Mouse (Mus musculus) cerebellum, adult 2 months (tissue): Measurements from ENCODE around the gene Gtf3c6. TPM values are rescaled to one million over a fixed set of nuclear protein-coding genes. Genes with fewer than 3 reads are reported as not detected.
A peak's percentile ranks its signal among the peaks of the same experiment; 100 is the strongest.
"Not testable (repeated sequence)": the region's sequence is repeated elsewhere in the genome, so short reads cannot be mapped to it uniquely, and the experiment has no call there.

Experiments
- DNase-seq, 2 experiments: peaks; one replicate each; pipeline ENCODE4 v3.0.0; 2021
- H3K27ac ChIP-seq: fragments of 200-500 bp; 2 replicates; pipeline ENCODE4 v1.5.1; 2012; ENCODE audit warnings: low read length, control low read depth, inconsistent platforms; ENCODE audit not compliant: insufficient read depth
- H3K27me3 ChIP-seq: fragments of 200-500 bp; 2 replicates; pipeline ENCODE4 v1.6.1; 2012; ENCODE audit warnings: inconsistent platforms, mild to moderate bottlenecking, low read length, moderate library complexity; ENCODE audit not compliant: control insufficient read depth, insufficient read depth
- H3K4me1 ChIP-seq: fragments of 200-500 bp; 2 replicates; pipeline ENCODE4 v1.6.1; 2011; ENCODE audit warnings: low read length; ENCODE audit not compliant: control insufficient read depth, insufficient read depth
- H3K4me3 ChIP-seq: fragments of 200-500 bp; replicated peaks from 2 replicates; pipeline ENCODE3; 2011; ENCODE audit warnings: mild to moderate bottlenecking, low read depth, low read length, control low read depth; ENCODE audit not compliant: insufficient read depth
- CTCF ChIP-seq: fragments of 200-500 bp; IDR thresholded peaks from 2 replicates; pipeline ENCODE4 v1.5.1; 2011; ENCODE audit warnings: low read depth, mild to moderate bottlenecking, control low read depth, low read length, moderate library complexity, borderline replicate concordance; ENCODE audit not compliant: insufficient read depth
- POLR2A ChIP-seq: fragments of 200-500 bp; IDR thresholded peaks from 2 replicates; pipeline ENCODE4 v1.6.1; 2011; ENCODE audit warnings: low read length, control low read depth, borderline replicate concordance; ENCODE audit not compliant: insufficient read depth
- WGBS: fragments of 180-500 bp; shearing (Covaris S2); methylation state at CpG from one replicate; pipeline ENCODE4 v1.1.7; 2018; 5-methylcytosine and 5-hydroxymethylcytosine counted together
- polyA plus RNA-seq: library from polyadenylated mRNA; depleted of rRNA; stranded (reverse); fragments of >200 nt; gene quantifications from 2 replicates; pipeline ENCODE4 v1.2.3, GENCODE M21; 2012; rRNA removed

Gtf3c6 gene
- 28.1 and 33.2 TPM in 2 replicates for polyA plus RNA-seq

DNA sequence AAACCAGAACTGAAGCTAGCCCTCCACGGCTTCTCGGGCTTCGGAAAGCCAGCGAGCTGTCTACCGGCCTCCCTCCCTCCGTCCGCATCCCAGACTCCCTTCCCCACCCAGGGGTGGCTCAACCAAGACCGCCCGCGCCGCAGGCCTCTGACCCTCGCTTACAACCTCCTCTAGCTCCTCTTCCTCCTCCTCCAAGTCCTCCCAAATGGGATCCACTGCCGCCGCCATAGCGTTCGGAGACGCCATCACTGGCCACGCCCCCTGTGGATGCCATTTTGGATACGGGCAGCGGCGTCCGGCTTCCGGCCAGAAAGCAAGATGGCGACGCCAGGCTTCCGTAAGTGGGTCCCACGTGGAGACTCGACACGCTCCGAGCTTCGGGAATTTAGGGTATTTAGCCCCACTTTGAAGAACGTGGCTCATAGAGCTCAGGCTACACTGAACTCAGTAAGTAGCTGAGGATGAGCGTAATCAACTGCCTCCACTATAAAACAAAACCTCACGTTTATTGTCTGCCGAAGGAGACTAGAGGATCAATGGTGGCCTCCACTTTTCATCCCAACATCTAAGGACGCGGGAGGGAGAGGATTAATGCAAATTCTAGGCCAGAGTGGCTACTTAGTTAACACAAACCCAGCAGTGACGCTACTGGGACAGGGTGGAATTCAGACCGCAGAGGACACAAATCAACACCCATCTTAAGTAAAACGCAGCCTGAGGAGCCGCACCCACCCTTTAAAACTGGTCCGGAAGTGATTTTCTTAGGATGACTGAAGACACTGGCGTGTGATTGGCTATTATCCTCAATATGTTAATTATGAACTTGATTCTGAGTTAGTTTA is at the start of gene Gtf3c6:
TSS of gene Gtf3c6 (minus strand) at position 695 of the 842 bp plus-strand sequence.
- H3K27me3 ChIP-seq, result no peaks in the 10 kb centered on the region
- peak; percentile 91 to 94 for DNase-seq
- WGBS, result under 1% methylated on average over 43 of the region's 43 CpGs
- TF ChIP-seq CTCF (no peak), POLR2A (peak; percentile 70; the same call in 1 of the 2 replicates)
- H3K4me3 ChIP-seq, result peak within 1 kb of the TSS; percentile 67
- H3K4me1 ChIP-seq, result peaks cover 4% of the 10 kb centered on the region
- H3K27ac ChIP-seq, result peak within 1 kb of the TSS; percentile 46

DNA sequence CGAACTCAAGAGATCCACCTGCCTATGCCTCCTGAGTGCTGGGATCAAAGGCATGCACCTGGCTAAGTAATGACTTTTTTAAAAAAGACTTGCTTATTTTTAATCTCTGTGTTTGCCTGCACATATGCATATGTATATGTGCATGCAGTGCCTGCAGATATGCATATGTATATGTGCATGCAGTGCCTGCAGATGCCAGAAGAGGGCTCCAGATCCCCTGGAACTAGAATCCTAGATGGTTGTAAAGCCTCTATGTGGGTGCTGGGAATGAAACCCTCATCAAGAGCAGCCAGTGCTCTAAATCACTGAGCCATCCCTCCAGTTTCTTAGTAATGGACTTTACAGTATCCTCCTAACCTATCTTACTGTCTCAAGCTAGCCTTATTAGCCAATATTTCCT is 48.1 kb upstream of the Gtf3c6 start:
- Histone ChIP-seq H3K4me1 (no peaks in the 10 kb centered on the region), H3K4me3 (no peak overlapping the region), H3K27ac (no peak overlapping the region), H3K27me3 (no peaks in the 10 kb centered on the region)
- no peak for DNase-seq
- TF ChIP-seq POLR2A (no peak), CTCF (no peak)
- 85% methylated on average over 1 of the region's 1 CpGs for WGBS

- peak within 1 kb of the TSS; percentile 82 for H3K4me3 ChIP-seq
- TF ChIP-seq POLR2A (peak; percentile 88; the same call in 1 of the 2 replicates), CTCF (no peak)
Measured at GRCm38 (mm10) chr10:40302140-40302985, 44.5 kb upstream of the Gtf3c6 start, which contains the start of gene Amd1. Gene Amd1, minus strand, starts transcription at chr10:40302186.

GRCm38 (mm10) chr10:40301181-40302075 is 43.5 kb upstream of the Gtf3c6 start:
- peak; percentile 68 to 76 for DNase-seq
- H3K4me3 ChIP-seq, result peak overlapping the region; percentile 82
- H3K4me1 ChIP-seq, H3K27me3 ChIP-seq: not testable (repeated sequence)
- WGBS, result under 1% methylated on average over 73 of the region's 91 CpGs
- peak overlapping the region; percentile 62 for H3K27ac ChIP-seq

More at GRCm38 (mm10) chr10:40302140-40302985, 44.5 kb upstream of the Gtf3c6 start, which contains the start of gene Amd1:
- DNase-seq, result peak; percentile 100
- no peaks in the 10 kb centered on the region for H3K27me3 ChIP-seq
- peak within 1 kb of the TSS; percentile 89 for H3K27ac ChIP-seq
- under 1% methylated on average over 55 of the region's 55 CpGs for WGBS
- H3K4me1 ChIP-seq, result peaks cover 4% of the 10 kb centered on the region; the same call in 1 of the 2 replicates

DNA sequence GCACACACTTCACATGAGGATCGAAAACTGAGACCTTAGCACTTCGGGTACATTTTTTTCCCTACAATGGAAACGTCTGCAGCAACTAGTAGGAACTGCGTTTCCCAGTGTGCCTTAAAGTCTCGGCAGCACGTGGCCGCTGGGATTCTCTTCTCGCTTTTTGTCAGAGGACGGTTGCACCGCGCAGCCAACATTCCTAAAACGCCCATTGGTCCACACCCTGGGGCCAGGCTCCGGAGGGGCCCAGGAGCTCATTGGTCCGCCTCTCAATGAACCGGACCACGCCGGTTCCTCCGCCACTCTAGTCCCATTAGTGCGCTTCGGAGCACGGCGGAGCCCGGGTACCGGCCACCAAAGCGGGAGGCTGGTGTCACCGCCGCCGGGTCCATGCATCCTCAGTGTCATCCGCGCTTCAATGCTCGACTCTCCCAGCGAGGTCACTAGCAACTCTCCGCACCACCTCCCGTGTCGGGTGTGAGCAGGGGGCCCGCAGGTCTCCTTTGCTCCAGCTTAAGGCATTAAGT is 42.8 kb upstream of the Gtf3c6 start:
- H3K27ac ChIP-seq, result peak overlapping the region; percentile 14; the same call in 1 of the 2 replicates
- peak; percentile 75 to 82 for DNase-seq
- no peak; the same call in 1 of the 2 replicates for TF ChIP-seq POLR2A
- WGBS, result under 1% methylated on average over 36 of the region's 36 CpGs
- H3K27me3 ChIP-seq, result no peaks in the 10 kb centered on the region
- peaks cover 4% of the 10 kb centered on the region; the same call in 1 of the 2 replicates for H3K4me1 ChIP-seq
- peak overlapping the region; percentile 82 for H3K4me3 ChIP-seq

DNA sequence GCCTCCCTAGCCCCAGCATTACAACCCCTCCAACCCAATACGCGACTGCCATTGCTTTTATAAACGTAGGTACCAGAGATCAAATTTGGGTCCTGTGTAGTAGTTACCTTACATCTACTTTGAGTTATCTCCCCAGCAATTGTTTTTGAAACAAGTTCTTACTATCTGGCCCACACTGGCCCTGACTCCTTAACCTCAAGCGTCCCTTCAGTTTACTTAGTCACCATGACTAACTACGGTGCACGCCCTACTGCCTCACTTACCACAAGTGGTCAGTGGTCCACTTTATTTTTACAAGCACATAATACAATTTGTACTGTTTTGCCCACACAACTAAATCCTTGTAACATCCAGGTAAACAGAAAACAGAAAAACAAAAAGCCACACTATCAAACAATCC is 34.7 kb upstream of the Gtf3c6 start:
- 92% methylated on average over 6 of the region's 6 CpGs for WGBS
- Histone ChIP-seq H3K4me1 (peaks cover 3% of the 10 kb centered on the region; the same call in 1 of the 2 replicates), H3K4me3 (no peak overlapping the region), H3K27me3 (no peaks in the 10 kb centered on the region), H3K27ac (no peak overlapping the region)
- DNase-seq, result no peak
- TF ChIP-seq CTCF, result no peak
- TF ChIP-seq POLR2A, result no peak

- 89% methylated on average over 1 of the region's 1 CpGs for whole genome bisulfite sequencing
- TF ChIP-seq CTCF (no peak), POLR2A (no peak)
- H3K27me3 ChIP-seq, result no peaks in the 10 kb centered on the region
- H3K27ac ChIP-seq, result no peak overlapping the region
- no peak overlapping the region for H3K4me3 ChIP-seq
- no peaks in the 10 kb centered on the region for H3K4me1 ChIP-seq
- no peak for DNase-seq
Measured at GRCm38 (mm10) chr10:40286767-40287166, 28.9 kb upstream of the Gtf3c6 start.
